Mouse (Mus musculus): ENCODE results near the gene Yy1.

Gene Yy1

DNA sequence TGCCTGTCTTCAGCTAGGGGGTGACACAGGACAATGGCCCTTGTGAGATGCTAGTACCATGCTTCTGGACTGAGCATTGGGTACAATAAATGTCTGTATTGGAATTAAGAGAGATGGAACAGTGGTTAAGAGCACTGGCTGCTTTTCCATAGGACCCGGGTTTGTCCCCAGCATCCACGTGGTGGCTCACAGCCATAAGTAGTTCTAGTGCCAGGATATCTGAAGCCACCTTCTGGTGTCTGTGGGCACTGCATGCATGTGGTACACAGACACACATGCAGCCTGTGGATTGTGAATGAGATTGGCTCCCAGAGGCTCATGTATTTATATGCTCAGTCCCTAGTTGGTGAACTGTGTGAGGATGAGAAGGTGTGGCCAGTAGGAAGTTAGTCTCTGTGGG is 76.8 kb downstream of the Yy1 start:
- no peak for DNase-seq
